Mouse (Mus musculus) midbrain, embryonic 10.5 days (tissue): ENCODE results near the gene Map4k1. TPM values are rescaled to one million over a fixed set of nuclear protein-coding genes. Genes with fewer than 3 reads are reported as not detected.

Experiments used
- DNase-seq: peaks from one replicate; pipeline ENCODE4 v3.0.0-alpha.2; 2017; ENCODE audit warnings: low spot score
- H3K27ac ChIP-seq: fragments of 300-500 bp; sonication (generic); replicated peaks from 2 replicates; pipeline ENCODE4 v1.5.1; 2016; ENCODE audit warnings: mild to moderate bottlenecking
- H3K27me3 ChIP-seq: fragments of 300-500 bp; sonication (generic); 2 replicates; pipeline ENCODE4 v1.6.1; 2016; ENCODE audit warnings: low read depth, mild to moderate bottlenecking; ENCODE audit not compliant: poor library complexity, severe bottlenecking
- H3K36me3 ChIP-seq: fragments of 300-500 bp; sonication (generic); 2 replicates; pipeline ENCODE4 v1.6.1; 2016; ENCODE audit warnings: mild to moderate bottlenecking, moderate library complexity
- H3K4me1 ChIP-seq: fragments of 300-500 bp; sonication (generic); 2 replicates; pipeline ENCODE4 v1.6.1; 2016
- H3K4me3 ChIP-seq: fragments of 300-500 bp; sonication (generic); 2 replicates; pipeline ENCODE4 v1.5.1; 2016; ENCODE audit warnings: mild to moderate bottlenecking, moderate library complexity
- H3K9me3 ChIP-seq: fragments of 300-500 bp; sonication (generic); replicated peaks from 2 replicates; pipeline ENCODE4 v1.6.1; 2016; ENCODE audit warnings: mild to moderate bottlenecking
- WGBS: fragments of 180-500 bp; shearing (Covaris S2); methylation state at CpG from one replicate; pipeline ENCODE4 v1.1.7; 2016; 5-methylcytosine and 5-hydroxymethylcytosine counted together
- microRNA-seq: library from miRNA; unstranded; fragments of <30 nt; microRNA quantifications from one replicate; pipeline ENCODE4, GENCODE M21; 2017
- polyA plus RNA-seq: library from polyadenylated mRNA; unstranded; fragments of >200 nt; fragmentation: Nextera tagmentation; extraction: Ambion mirVana; gene quantifications from 2 replicates; pipeline ENCODE4 v1.2.1, GENCODE M21; 2016

Gene Map4k1
- polyA plus RNA-seq, 1 experiment from 2014 or later, result 11.4 TPM

DNA sequence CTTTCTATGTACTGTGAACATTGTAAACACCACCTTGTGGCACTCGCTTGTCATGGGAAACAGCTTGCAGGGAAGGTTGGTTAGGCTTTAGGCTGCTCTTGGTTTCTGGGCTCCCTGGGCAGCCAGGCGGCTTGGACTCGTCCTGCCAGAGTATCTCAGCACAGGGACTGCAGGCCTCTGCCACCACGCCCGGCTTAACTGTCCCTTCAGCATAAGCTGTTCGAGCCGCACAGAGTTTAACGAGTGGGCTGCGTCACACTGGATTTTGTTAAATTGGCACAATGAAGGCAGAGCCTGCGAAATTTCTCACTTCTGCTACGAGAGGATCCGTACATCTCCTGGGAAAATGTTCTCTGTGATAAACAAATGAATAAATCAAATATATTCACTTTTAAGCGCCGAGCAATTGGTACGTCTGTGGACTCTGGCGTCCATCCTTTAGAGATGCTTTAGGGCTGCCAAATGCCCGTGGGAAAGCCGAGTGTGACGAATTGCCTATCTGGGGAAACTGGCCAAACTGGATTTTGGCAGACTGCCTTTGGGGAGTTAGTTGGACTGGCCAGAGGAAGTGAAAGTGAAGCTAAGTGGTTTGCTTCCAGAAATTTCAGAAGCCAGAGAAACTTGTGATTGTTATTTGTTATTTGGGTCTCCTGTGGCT lies 61.3 kb downstream of the Map4k1 start:
- H3K27me3 ChIP-seq, result 0 out of 2 replicates have a peak, but pooled peaks cover 9% of the 10 kb centered on the region
- no peak for DNase-seq
- no peaks in the 10 kb centered on the region for H3K36me3 ChIP-seq
- H3K4me3 ChIP-seq, result no peak overlapping the region
- H3K4me1 ChIP-seq, result peaks cover 47% of the 10 kb centered on the region
- H3K27ac ChIP-seq, result peak overlapping the region; percentile 55
- WGBS, result 85% methylated on average over 19 of the region's 19 CpGs
- no peaks in the 10 kb centered on the region for H3K9me3 ChIP-seq

DNA sequence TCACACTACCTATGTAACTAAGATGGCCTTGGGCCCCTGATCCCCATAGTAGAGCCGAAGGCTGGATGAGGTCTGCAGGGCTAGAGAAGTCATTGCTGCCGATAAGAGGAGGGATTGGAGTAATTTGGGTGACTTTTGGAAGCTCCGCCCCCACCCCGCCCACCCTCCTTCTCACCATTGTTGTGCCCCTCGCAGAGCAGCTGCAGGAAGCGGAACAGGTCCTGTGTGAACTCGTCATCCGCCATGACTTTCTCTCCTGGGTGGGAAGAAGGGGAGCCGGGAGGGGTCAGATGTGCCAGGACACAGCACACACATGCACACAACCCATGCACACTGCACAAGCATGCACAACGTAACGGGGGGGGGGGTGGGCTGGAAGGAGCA lies 61.8 kb downstream of the Map4k1 start:
- Histone ChIP-seq H3K36me3 (no peaks in the 10 kb centered on the region), H3K27me3 (0 out of 2 replicates have a peak, but pooled peaks cover 9% of the 10 kb centered on the region), H3K27ac (peak overlapping the region; percentile 55), H3K9me3 (peaks cover 3% of the 10 kb centered on the region; the same call in 1 of the 2 replicates), H3K4me3 (peak overlapping the region; percentile 14; the same call in 1 of the 2 replicates), H3K4me1 (peaks cover 47% of the 10 kb centered on the region)
- 50% methylated on average over 11 of the region's 11 CpGs for WGBS
- no peak for DNase-seq

- 44% methylated on average over 9 of the region's 9 CpGs for WGBS
- H3K27ac ChIP-seq, result peak overlapping the region; percentile 55
- DNase-seq, result peak; percentile 40
These were observed 62.5 kb downstream of the Map4k1 start for GRCm38 (mm10) chr7:29044302-29044701.

GRCm38 (mm10) chr7:29046533-29046932 lies 64.7 kb downstream of the Map4k1 start:
- DNase-seq, result no peak
- Histone ChIP-seq H3K27ac (no peak overlapping the region), H3K4me1 (peaks cover 34% of the 10 kb centered on the region), H3K9me3 (peaks cover 4% of the 10 kb centered on the region; the same call in 1 of the 2 replicates), H3K27me3 (0 out of 2 replicates have a peak, but pooled peaks cover 16% of the 10 kb centered on the region), H3K4me3 (no peak overlapping the region), H3K36me3 (no peaks in the 10 kb centered on the region)
- 6% methylated on average over 12 of the region's 12 CpGs for WGBS

More at GRCm38 (mm10) chr7:29044302-29044701, 62.5 kb downstream of the Map4k1 start:
- H3K9me3 ChIP-seq, result peaks cover 4% of the 10 kb centered on the region; the same call in 1 of the 2 replicates
- H3K4me3 ChIP-seq, result peak overlapping the region; percentile 14; the same call in 1 of the 2 replicates
- H3K27me3 ChIP-seq, result 0 out of 2 replicates have a peak, but pooled peaks cover 9% of the 10 kb centered on the region
- H3K4me1 ChIP-seq, result peaks cover 47% of the 10 kb centered on the region
- H3K36me3 ChIP-seq, result no peaks in the 10 kb centered on the region

GRCm38 (mm10) chr7:29048070-29048469 lies 66.2 kb downstream of the Map4k1 start:
- 76% methylated on average over 3 of the region's 3 CpGs for WGBS
- no peak for DNase-seq
- H3K4me1 ChIP-seq, result peaks cover 40% of the 10 kb centered on the region
- no peak overlapping the region for H3K4me3 ChIP-seq
- peaks cover 30% of the 10 kb centered on the region for H3K27me3 ChIP-seq
- H3K27ac ChIP-seq, result no peak overlapping the region
- peaks cover 4% of the 10 kb centered on the region; the same call in 1 of the 2 replicates for H3K9me3 ChIP-seq
- H3K36me3 ChIP-seq, result no peaks in the 10 kb centered on the region

- DNase-seq, result no peak
- H3K27me3 ChIP-seq, result peaks cover 36% of the 10 kb centered on the region
- 81% methylated on average over 11 of the region's 11 CpGs for WGBS
- H3K27ac ChIP-seq, result no peak overlapping the region
- H3K4me1 ChIP-seq, result peaks cover 40% of the 10 kb centered on the region
- peaks cover 4% of the 10 kb centered on the region; the same call in 1 of the 2 replicates for H3K9me3 ChIP-seq
- H3K36me3 ChIP-seq, result no peaks in the 10 kb centered on the region
- no peak overlapping the region for H3K4me3 ChIP-seq
These were observed 66.8 kb downstream of the Map4k1 start for GRCm38 (mm10) chr7:29048615-29049014.

DNA sequence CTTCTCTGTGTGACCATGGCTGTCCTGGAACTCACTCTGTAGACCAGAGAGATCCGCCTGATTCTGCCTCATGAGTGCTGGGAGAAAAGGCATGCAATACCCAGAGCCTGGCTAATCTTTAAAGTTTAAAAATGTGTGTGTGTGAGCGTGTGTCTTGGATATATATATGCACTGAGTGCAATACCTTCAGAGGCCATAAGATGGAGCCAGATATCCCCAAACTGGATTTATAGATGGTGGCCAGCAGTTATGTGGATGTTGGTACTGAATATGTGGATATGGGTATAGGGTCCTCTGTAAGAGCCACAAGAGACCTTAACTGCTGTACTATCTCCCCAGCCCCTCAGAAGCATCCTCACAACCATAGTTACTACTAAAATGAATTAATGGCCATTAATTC lies 68.9 kb downstream of the Map4k1 start:
- Histone ChIP-seq H3K9me3 (peaks cover 4% of the 10 kb centered on the region; the same call in 1 of the 2 replicates), H3K27me3 (peaks cover 57% of the 10 kb centered on the region), H3K36me3 (no peaks in the 10 kb centered on the region), H3K4me3 (no peak overlapping the region), H3K4me1 (peaks cover 28% of the 10 kb centered on the region), H3K27ac (no peak overlapping the region)
- DNase-seq, result no peak
- WGBS, result 39% methylated on average over 2 of the region's 2 CpGs

- no peaks in the 10 kb centered on the region for H3K36me3 ChIP-seq
- H3K27me3 ChIP-seq, result peaks cover 68% of the 10 kb centered on the region
- DNase-seq, result no peak
- peaks cover 21% of the 10 kb centered on the region for H3K4me1 ChIP-seq
- peaks cover 4% of the 10 kb centered on the region; the same call in 1 of the 2 replicates for H3K9me3 ChIP-seq
- WGBS, result 10% methylated on average over 19 of the region's 19 CpGs
- no peak overlapping the region for H3K27ac ChIP-seq
- H3K4me3 ChIP-seq, result peak overlapping the region; percentile 31
These were observed 71.0 kb downstream of the Map4k1 start for GRCm38 (mm10) chr7:29052821-29053220.

Small RNAs within 50 kb of the gene (microRNA-seq; reads per million reads assigned to microRNA genes)
- not detected for gene Gm44408

Other genes with a start within 250 kb of the Map4k1 start
- 139 and 147 TPM in 2 replicates for gene Mrps12, start 240.2 kb upstream of the Map4k1 start, polyA plus RNA-seq
- 39.9 and 41.8 TPM in 2 replicates for gene Sars2, start 240.1 kb upstream of the Map4k1 start, polyA plus RNA-seq
- gene Ccer2, start 225.9 kb upstream of the Map4k1 start, polyA plus RNA-seq, result 0.20 TPM in 1 of 2 replicates, not detected in the other
- gene Sirt2, start 215.3 kb upstream of the Map4k1 start, polyA plus RNA-seq, result 62.7 and 71.6 TPM in 2 replicates
- gene Nfkbib, start 214.5 kb upstream of the Map4k1 start, polyA plus RNA-seq, result 57.6 and 62.3 TPM in 2 replicates
- gene Rinl, start 193.1 kb upstream of the Map4k1 start, polyA plus RNA-seq, result 3.5 and 4.0 TPM in 2 replicates
- gene Hnrnpl, start 173.5 kb upstream of the Map4k1 start, polyA plus RNA-seq, result 279 and 293 TPM in 2 replicates
- gene Ech1, start 156.8 kb upstream of the Map4k1 start, polyA plus RNA-seq, result 85.1 and 94.5 TPM in 2 replicates
- 3.1 and 3.7 TPM in 2 replicates for gene Lgals4, start 148.2 kb upstream of the Map4k1 start, polyA plus RNA-seq
- gene Lgals7, start 118.2 kb upstream of the Map4k1 start, polyA plus RNA-seq, result 0.62 and 0.85 TPM in 2 replicates
- gene Capn12, start 100.6 kb upstream of the Map4k1 start, polyA plus RNA-seq, result 0.15 and 0.31 TPM in 2 replicates
- 236 and 239 TPM in 2 replicates for gene Actn4, start 19.7 kb upstream of the Map4k1 start, polyA plus RNA-seq
- 402 and 429 TPM in 2 replicates for gene Eif3k, start 186 bp upstream of the Map4k1 start, polyA plus RNA-seq
- 0.49 and 0.96 TPM in 2 replicates for gene Ryr1, start 143.1 kb downstream of the Map4k1 start, polyA plus RNA-seq
- 0.33 and 0.76 TPM in 2 replicates for gene Rasgrp4, start 152.8 kb downstream of the Map4k1 start, polyA plus RNA-seq
- 13.7 and 14.8 TPM in 2 replicates for gene Fam98c, start 174.2 kb downstream of the Map4k1 start, polyA plus RNA-seq
- gene Ggn, start 188.2 kb downstream of the Map4k1 start, polyA plus RNA-seq, result 1.2 and 1.3 TPM in 2 replicates
- gene Spred3, start 188.4 kb downstream of the Map4k1 start, polyA plus RNA-seq, result 4.1 and 5.2 TPM in 2 replicates
- gene Psmd8, start 198.7 kb downstream of the Map4k1 start, polyA plus RNA-seq, result 295 and 312 TPM in 2 replicates
- gene Catsperg1, start 232.0 kb downstream of the Map4k1 start, polyA plus RNA-seq, result 0.43 and 0.52 TPM in 2 replicates